Mouse (Mus musculus) mature B cell (primary cell): ENCODE measurements at regions not wholly inside any gene's neighbourhood (a gene's known extent, or its start where the extent isn't known, plus 50 kb on each side); places are given as distances from the start of the nearest gene placed in this dataset.

ENCODE experiments used
- in situ Hi-C: fragments of 300-500 bp; cut with MboI; formaldehyde crosslinking; loops from 2 replicates; pipeline ENCODE4 v1.14.3; 2019

- in situ Hi-C loops = no loop called here
These were observed 454.9 kb upstream of the Tle4 start for GRCm38 (mm10) chr19:15052642-15053239.

GRCm38 (mm10) chr19:15047896-15048295, 450.0 kb upstream of the Tle4 start:
- in situ Hi-C loops = loop anchor here (25.0 kb wide), 1 partner anchor 1061 kb away; no protein-coding TSS in a partner anchor

- in situ Hi-C loops = loop anchor here (25.0 kb wide), 1 partner anchor 1060 kb away; no protein-coding TSS in a partner anchor
These were observed 449.5 kb upstream of the Tle4 start for GRCm38 (mm10) chr19:15047306-15047868.

GRCm38 (mm10) chr19:15035554-15035953, 437.7 kb upstream of the Tle4 start:
- in situ Hi-C loops = loop anchor here (25.0 kb wide), 1 partner anchor 1048 kb away; no protein-coding TSS in a partner anchor

- in situ Hi-C loops = loop anchor here (25.0 kb wide), 1 partner anchor 1047 kb away; no protein-coding TSS in a partner anchor
These were observed 436.1 kb upstream of the Tle4 start for GRCm38 (mm10) chr19:15033921-15034320.

GRCm38 (mm10) chr19:15033396-15033795, 435.5 kb upstream of the Tle4 start:
- in situ Hi-C loops = loop anchor here (25.0 kb wide), 1 partner anchor 1046 kb away; no protein-coding TSS in a partner anchor

GRCm38 (mm10) chr19:15032297-15032947, 434.6 kb upstream of the Tle4 start:
- in situ Hi-C loops = loop anchor here (25.0 kb wide), 1 partner anchor 1045 kb away; no protein-coding TSS in a partner anchor

- in situ Hi-C loops = loop anchor here (25.0 kb wide), 1 partner anchor 1044 kb away; no protein-coding TSS in a partner anchor
These were observed 433.6 kb upstream of the Tle4 start for GRCm38 (mm10) chr19:15031483-15031882.

- in situ Hi-C loops = no loop called here
These were observed 405.7 kb upstream of the Tle4 start for GRCm38 (mm10) chr19:15003596-15003995.

GRCm38 (mm10) chr19:14993344-14993743, 395.5 kb upstream of the Tle4 start:
- in situ Hi-C loops = no loop called here

- in situ Hi-C loops = no loop called here
These were observed 372.3 kb upstream of the Tle4 start for GRCm38 (mm10) chr19:14970161-14970560.

- in situ Hi-C loops = no loop called here
These were observed 370.4 kb upstream of the Tle4 start for GRCm38 (mm10) chr19:14968283-14968682.

GRCm38 (mm10) chr19:14957727-14958126, 359.9 kb upstream of the Tle4 start:
- in situ Hi-C loops = no loop called here

GRCm38 (mm10) chr19:14957154-14957553, 359.3 kb upstream of the Tle4 start:
- in situ Hi-C loops = no loop called here

GRCm38 (mm10) chr19:14956392-14956791, 358.5 kb upstream of the Tle4 start:
- in situ Hi-C loops = no loop called here

GRCm38 (mm10) chr19:14955969-14956368, 358.1 kb upstream of the Tle4 start:
- in situ Hi-C loops = no loop called here

- in situ Hi-C loops = no loop called here
These were observed 342.5 kb upstream of the Tle4 start for GRCm38 (mm10) chr19:14940207-14940952.

- in situ Hi-C loops = no loop called here
These were observed 324.4 kb upstream of the Tle4 start for GRCm38 (mm10) chr19:14922238-14922637.

GRCm38 (mm10) chr19:14911056-14911850, 313.4 kb upstream of the Tle4 start:
- in situ Hi-C loops = no loop called here

- in situ Hi-C loops = no loop called here
These were observed 297.0 kb upstream of the Tle4 start for GRCm38 (mm10) chr19:14894875-14895274.

GRCm38 (mm10) chr19:14892390-14892758, 294.5 kb upstream of the Tle4 start:
- in situ Hi-C loops = no loop called here
